Mouse (Mus musculus) cortical plate, adult 2 months (tissue): Measurements from ENCODE around the gene Dusp18.

Experiments
- CTCF ChIP-seq: fragments of 200-500 bp; IDR thresholded peaks from 2 replicates; pipeline ENCODE4 v1.5.1; 2011; ENCODE audit warnings: mild to moderate bottlenecking, control low read depth, low read length; ENCODE audit not compliant: insufficient read depth; ENCODE audit errors: extremely low read depth
- POLR2A ChIP-seq: fragments of 200-500 bp; IDR thresholded peaks from 2 replicates; pipeline ENCODE4 v1.6.1; 2011; ENCODE audit warnings: mild to moderate bottlenecking, low read length, control low read depth; ENCODE audit not compliant: insufficient read depth; ENCODE audit errors: extremely low read depth

GRCm38 (mm10) chr11:3895933-3896332 is 893 bp downstream of the Dusp18 start:
- no peak for TF ChIP-seq CTCF
- TF ChIP-seq POLR2A = no peak
